Mouse (Mus musculus) liver, postnatal 0 days (tissue): Measurements from ENCODE around the gene Slc22a14.

Source experiments
- CTCF ChIP-seq: sonication (generic); IDR thresholded peaks from 2 replicates; pipeline ENCODE4 v1.5.1; 2016; ENCODE audit warnings: antibody characterized with exemption, low read depth
- EP300 ChIP-seq: IDR thresholded peaks from 2 replicates; pipeline ENCODE4 v1.6.1; 2016; ENCODE audit warnings: antibody characterized with exemption, low read depth, mild to moderate bottlenecking

GRCm38 (mm10) chr9:119165548-119165947, 199.8 kb downstream of the Slc22a14 start:
- TF ChIP-seq CTCF (no peak), EP300 (no peak)
